Mouse (Mus musculus): ENCODE results near the gene Susd5.
"Not testable (repeated sequence)": the region's sequence is repeated elsewhere in the genome, so short reads cannot be mapped to it uniquely, and the experiment has no call there.

The Susd5 gene

GRCm38 (mm10) chr9:114069372-114069771, 12.4 kb downstream of the Susd5 start:
- DNase-seq (ENCODE audit: low read depth, low spot score): no peak

GRCm38 (mm10) chr9:114073681-114074080, 16.7 kb downstream of the Susd5 start:
- DNase-seq (ENCODE audit: low read depth, low spot score): no peak

GRCm38 (mm10) chr9:114086422-114086821, 29.5 kb downstream of the Susd5 start:
- peak; percentile 55 for DNase-seq (ENCODE audit: low read depth, low spot score)

- peak; percentile 90 for DNase-seq (ENCODE audit: low read depth, low spot score)
Observed at GRCm38 (mm10) chr9:114087106-114087815, 30.3 kb downstream of the Susd5 start.

GRCm38 (mm10) chr9:114088885-114089284, 31.9 kb downstream of the Susd5 start:
- DNase-seq (ENCODE audit: low read depth, low spot score): not testable (repeated sequence)

GRCm38 (mm10) chr9:114092188-114092587, 35.2 kb downstream of the Susd5 start:
- peak; percentile 78 for DNase-seq (ENCODE audit: low read depth, low spot score)

GRCm38 (mm10) chr9:114094854-114095253, 37.9 kb downstream of the Susd5 start:
- no peak for DNase-seq (ENCODE audit: low read depth, low spot score)

GRCm38 (mm10) chr9:114098716-114099302, 41.9 kb downstream of the Susd5 start:
- DNase-seq (ENCODE audit: low read depth, low spot score): no peak

- DNase-seq (ENCODE audit: low read depth, low spot score): no peak
Observed at GRCm38 (mm10) chr9:114110268-114110667, 53.3 kb downstream of the Susd5 start.

GRCm38 (mm10) chr9:114111161-114111560, 54.2 kb downstream of the Susd5 start:
- no peak for DNase-seq (ENCODE audit: low read depth, low spot score)

GRCm38 (mm10) chr9:114112226-114112625, 55.3 kb downstream of the Susd5 start:
- no peak for DNase-seq (ENCODE audit: low read depth, low spot score)

- DNase-seq (ENCODE audit: low read depth, low spot score): no peak
Observed at GRCm38 (mm10) chr9:114113911-114114623, 57.1 kb downstream of the Susd5 start.

GRCm38 (mm10) chr9:114116672-114117071, 59.7 kb downstream of the Susd5 start:
- peak; percentile 55 for DNase-seq (ENCODE audit: low read depth, low spot score)

- DNase-seq (ENCODE audit: low read depth, low spot score): not testable (repeated sequence)
Observed at GRCm38 (mm10) chr9:114122862-114123261, 65.9 kb downstream of the Susd5 start.

GRCm38 (mm10) chr9:114129273-114129835, 72.4 kb downstream of the Susd5 start:
- DNase-seq (ENCODE audit: low read depth, low spot score): not testable (repeated sequence)

Measured in ES-CJ7 (cell line).